Mouse (Mus musculus) testis, adult 2 months (tissue): ENCODE measurements around the gene Maml1. TPM values are rescaled to one million over a fixed set of nuclear protein-coding genes. Genes with fewer than 3 reads are reported as not detected.

ENCODE experiments used
- H3K27ac ChIP-seq: fragments of 200-500 bp; 2 replicates; pipeline ENCODE4 v1.5.1; 2012; ENCODE audit warnings: low read depth, low read length; ENCODE audit not compliant: control insufficient read depth, insufficient read depth
- H3K27me3 ChIP-seq: fragments of 200-500 bp; 2 replicates; pipeline ENCODE4 v1.6.1; 2012; ENCODE audit warnings: mild to moderate bottlenecking, low read length, moderate library complexity; ENCODE audit not compliant: control insufficient read depth, insufficient read depth
- H3K36me3 ChIP-seq: fragments of 200-500 bp; 2 replicates; pipeline ENCODE4 v1.6.1; 2012; ENCODE audit warnings: mild to moderate bottlenecking, low read length; ENCODE audit not compliant: control insufficient read depth, insufficient read depth
- H3K4me1 ChIP-seq: fragments of 200-500 bp; 2 replicates; pipeline ENCODE4 v1.6.1; 2012; ENCODE audit warnings: low read length; ENCODE audit not compliant: control insufficient read depth, insufficient read depth
- H3K4me3 ChIP-seq: fragments of 200-500 bp; 2 replicates; pipeline ENCODE4 v1.5.1; 2012; ENCODE audit warnings: low read depth, mild to moderate bottlenecking, low read length, moderate library complexity, mixed read lengths; ENCODE audit not compliant: control insufficient read depth
- CTCF ChIP-seq: fragments of 200-500 bp; IDR thresholded peaks from 2 replicates; pipeline ENCODE4 v1.5.1; 2012; ENCODE audit warnings: low read depth, mild to moderate bottlenecking, inconsistent platforms, low read length, moderate library complexity; ENCODE audit not compliant: control insufficient read depth, insufficient read depth, insufficient replicate concordance
- POLR2A ChIP-seq: fragments of 200-500 bp; IDR thresholded peaks from 2 replicates; pipeline ENCODE4 v1.6.1; 2012; ENCODE audit warnings: low read depth, mild to moderate bottlenecking, inconsistent platforms, low read length, moderate library complexity; ENCODE audit not compliant: control insufficient read depth
- polyA plus RNA-seq: library from polyadenylated mRNA; depleted of rRNA; stranded (reverse); fragments of >200 nt; gene quantifications from 2 replicates; pipeline ENCODE4 v1.2.3, GENCODE M21; 2012

Maml1 gene
- polyA plus RNA-seq, 1 experiment = 4.2 TPM

GRCm38 (mm10) chr11:50279005-50279404 lies 13.1 kb downstream of the Maml1 start:
- no peaks in the 10 kb centered on the region for H3K4me1 ChIP-seq
- no peak for TF ChIP-seq POLR2A
- no peak for TF ChIP-seq CTCF
- no peaks in the 10 kb centered on the region for H3K27me3 ChIP-seq
- H3K4me3 ChIP-seq = no peak overlapping the region
- no peak overlapping the region for H3K27ac ChIP-seq
- no peaks in the 10 kb centered on the region for H3K36me3 ChIP-seq

- no peaks in the 10 kb centered on the region for H3K36me3 ChIP-seq
- H3K4me3 ChIP-seq = no peak overlapping the region
- TF ChIP-seq CTCF = no peak
- no peak for TF ChIP-seq POLR2A
- H3K4me1 ChIP-seq = no peaks in the 10 kb centered on the region
- H3K27ac ChIP-seq = no peak overlapping the region
- no peaks in the 10 kb centered on the region for H3K27me3 ChIP-seq
Observed at GRCm38 (mm10) chr11:50277706-50278105, 14.4 kb downstream of the Maml1 start.

- no peak overlapping the region for H3K4me3 ChIP-seq
- H3K27ac ChIP-seq = no peak overlapping the region
- no peaks in the 10 kb centered on the region for H3K36me3 ChIP-seq
- TF ChIP-seq POLR2A = no peak
- TF ChIP-seq CTCF = no peak
- no peaks in the 10 kb centered on the region for H3K27me3 ChIP-seq
- H3K4me1 ChIP-seq = no peaks in the 10 kb centered on the region
Observed at GRCm38 (mm10) chr11:50277025-50277424, 15.1 kb downstream of the Maml1 start.

- TF ChIP-seq CTCF (no peak), POLR2A (no peak)
- H3K4me1 ChIP-seq = no peaks in the 10 kb centered on the region
- H3K36me3 ChIP-seq = no peaks in the 10 kb centered on the region
Observed at GRCm38 (mm10) chr11:50275568-50276151, 16.5 kb downstream of the Maml1 start.

GRCm38 (mm10) chr11:50275077-50275476 lies 17.0 kb downstream of the Maml1 start:
- no peak overlapping the region for H3K27ac ChIP-seq
- no peak for TF ChIP-seq POLR2A
- TF ChIP-seq CTCF = no peak
- H3K27me3 ChIP-seq = no peaks in the 10 kb centered on the region
- no peaks in the 10 kb centered on the region; the same call in 1 of the 2 replicates for H3K4me1 ChIP-seq
- H3K4me3 ChIP-seq = no peak overlapping the region
- H3K36me3 ChIP-seq = no peaks in the 10 kb centered on the region

More at GRCm38 (mm10) chr11:50275568-50276151, 16.5 kb downstream of the Maml1 start:
- Histone ChIP-seq H3K27ac (no peak overlapping the region), H3K4me3 (no peak overlapping the region), H3K27me3 (no peaks in the 10 kb centered on the region)

GRCm38 (mm10) chr11:50272819-50273218 lies 19.3 kb downstream of the Maml1 start:
- no peaks in the 10 kb centered on the region for H3K36me3 ChIP-seq
- no peak overlapping the region for H3K4me3 ChIP-seq
- no peaks in the 10 kb centered on the region for H3K27me3 ChIP-seq
- no peak for TF ChIP-seq CTCF
- TF ChIP-seq POLR2A = no peak
- H3K4me1 ChIP-seq = no peaks in the 10 kb centered on the region; the same call in 1 of the 2 replicates
- no peak overlapping the region for H3K27ac ChIP-seq

- Histone ChIP-seq H3K4me3 (no peak overlapping the region), H3K4me1 (no peaks in the 10 kb centered on the region; the same call in 1 of the 2 replicates), H3K27ac (no peak overlapping the region), H3K27me3 (no peaks in the 10 kb centered on the region), H3K36me3 (no peaks in the 10 kb centered on the region)
- TF ChIP-seq POLR2A (no peak), CTCF (no peak)
Observed at GRCm38 (mm10) chr11:50269885-50270284, 22.2 kb downstream of the Maml1 start.

GRCm38 (mm10) chr11:50269163-50269562 lies 22.9 kb downstream of the Maml1 start:
- TF ChIP-seq POLR2A (no peak), CTCF (no peak)
- Histone ChIP-seq H3K27me3 (no peaks in the 10 kb centered on the region), H3K27ac (no peak overlapping the region), H3K36me3 (no peaks in the 10 kb centered on the region), H3K4me3 (no peak overlapping the region), H3K4me1 (no peaks in the 10 kb centered on the region; the same call in 1 of the 2 replicates)
